Mouse (Mus musculus): ENCODE measurements at regions not wholly inside any gene's neighbourhood (a gene's known extent, or its start where the extent isn't known, plus 50 kb on each side); places are given as distances from the start of the nearest gene placed in this dataset.

- WGBS = 74% methylated on average over 5 of the region's 5 CpGs
- Histone ChIP-seq H3K4me3 (ENCODE audit: low read depth, low read length) (no peak overlapping the region), H3K9me3 (ENCODE audit: low read length) (no peaks in the 10 kb centered on the region), H3K4me2 (ENCODE audit: low read depth, low read length, poor library complexity, severe bottlenecking) (no peak overlapping the region), H3K36me3 (ENCODE audit: insufficient read depth, low read length) (no peaks in the 10 kb centered on the region), H3K4me1 (ENCODE audit: insufficient read depth, low read length) (no peaks in the 10 kb centered on the region), H3K9ac (replicated peaks; ENCODE audit: low read length, poor library complexity, severe bottlenecking) (no peak overlapping the region), H3K27me3 (ENCODE audit: insufficient read depth, low read length) (no peaks in the 10 kb centered on the region), H3K27ac (ENCODE audit: low read depth, low read length) (no peak overlapping the region)
- no peak for TF ChIP-seq CTCF (IDR thresholded peaks at IDR 0.05)
- DNase-seq (ENCODE audit: low spot score) (peak; percentile 8), ATAC-seq (ENCODE audit: low FRiP score) (no peak)
These were observed 319.6 kb downstream of the Kcna4 start for GRCm38 (mm10) chr2:107609872-107610559.

GRCm38 (mm10) chr2:107611811-107612210 is 321.4 kb downstream of the Kcna4 start:
- 45% methylated on average over 5 of the region's 5 CpGs for WGBS
- Histone ChIP-seq H3K27me3 (ENCODE audit: insufficient read depth, low read length) (no peaks in the 10 kb centered on the region), H3K9ac (replicated peaks; ENCODE audit: low read length, poor library complexity, severe bottlenecking) (no peak overlapping the region), H3K4me2 (ENCODE audit: low read depth, low read length, poor library complexity, severe bottlenecking) (no peak overlapping the region), H3K4me1 (ENCODE audit: insufficient read depth, low read length) (no peaks in the 10 kb centered on the region), H3K4me3 (ENCODE audit: low read depth, low read length) (no peak overlapping the region), H3K9me3 (ENCODE audit: low read length) (no peaks in the 10 kb centered on the region), H3K27ac (ENCODE audit: low read depth, low read length) (no peak overlapping the region), H3K36me3 (ENCODE audit: insufficient read depth, low read length) (no peaks in the 10 kb centered on the region)
- TF ChIP-seq CTCF (IDR thresholded peaks at IDR 0.05) = no peak
- DNase-seq (ENCODE audit: low spot score) (peak; percentile 15), ATAC-seq (ENCODE audit: low FRiP score) (no peak)

GRCm38 (mm10) chr2:107612221-107612620 is 321.8 kb downstream of the Kcna4 start:
- H3K27ac ChIP-seq (ENCODE audit: low read depth, low read length) = no peak overlapping the region
- no peak overlapping the region for H3K4me2 ChIP-seq (ENCODE audit: low read depth, low read length, poor library complexity, severe bottlenecking)
- no peaks in the 10 kb centered on the region for H3K9me3 ChIP-seq (ENCODE audit: low read length)
- H3K36me3 ChIP-seq (ENCODE audit: insufficient read depth, low read length) = no peaks in the 10 kb centered on the region
- H3K9ac ChIP-seq (replicated peaks; ENCODE audit: low read length, poor library complexity, severe bottlenecking) = no peak overlapping the region
- no peak for ATAC-seq (ENCODE audit: low FRiP score)
- H3K4me3 ChIP-seq (ENCODE audit: low read depth, low read length) = no peak overlapping the region
- 15% methylated on average over 2 of the region's 2 CpGs for WGBS
- no peaks in the 10 kb centered on the region for H3K4me1 ChIP-seq (ENCODE audit: insufficient read depth, low read length)
- H3K27me3 ChIP-seq (ENCODE audit: insufficient read depth, low read length) = no peaks in the 10 kb centered on the region
- no peak for TF ChIP-seq CTCF (IDR thresholded peaks at IDR 0.05)
- peak; percentile 3 for DNase-seq (ENCODE audit: low spot score)

GRCm38 (mm10) chr2:107614715-107615114 is 324.3 kb downstream of the Kcna4 start:
- DNase-seq (ENCODE audit: low spot score) = no peak
- no peaks in the 10 kb centered on the region for H3K27me3 ChIP-seq (ENCODE audit: insufficient read depth, low read length)
- no peak for TF ChIP-seq CTCF (IDR thresholded peaks at IDR 0.05)

GRCm38 (mm10) chr2:107627458-107627857 is 337.0 kb downstream of the Kcna4 start:
- H3K4me3 ChIP-seq (ENCODE audit: low read depth, low read length) = no peak overlapping the region
- DNase-seq (ENCODE audit: low spot score) (no peak), ATAC-seq (ENCODE audit: low FRiP score) (no peak)
- no peak overlapping the region for H3K27ac ChIP-seq (ENCODE audit: low read depth, low read length)
- no peaks in the 10 kb centered on the region for H3K9me3 ChIP-seq (ENCODE audit: low read length)
- H3K4me2 ChIP-seq (ENCODE audit: low read depth, low read length, poor library complexity, severe bottlenecking) = no peak overlapping the region
- no peaks in the 10 kb centered on the region for H3K36me3 ChIP-seq (ENCODE audit: insufficient read depth, low read length)
- no peaks in the 10 kb centered on the region for H3K4me1 ChIP-seq (ENCODE audit: insufficient read depth, low read length)
- no peaks in the 10 kb centered on the region for H3K27me3 ChIP-seq (ENCODE audit: insufficient read depth, low read length)
- H3K9ac ChIP-seq (replicated peaks; ENCODE audit: low read length, poor library complexity, severe bottlenecking) = no peak overlapping the region
- no peak for TF ChIP-seq CTCF (IDR thresholded peaks at IDR 0.05)

More at GRCm38 (mm10) chr2:107614715-107615114, 324.3 kb downstream of the Kcna4 start:
- no peak for ATAC-seq (ENCODE audit: low FRiP score)
- Histone ChIP-seq H3K4me2 (ENCODE audit: low read depth, low read length, poor library complexity, severe bottlenecking) (no peak overlapping the region), H3K9me3 (ENCODE audit: low read length) (no peaks in the 10 kb centered on the region), H3K36me3 (ENCODE audit: insufficient read depth, low read length) (no peaks in the 10 kb centered on the region), H3K9ac (replicated peaks; ENCODE audit: low read length, poor library complexity, severe bottlenecking) (no peak overlapping the region), H3K4me3 (ENCODE audit: low read depth, low read length) (no peak overlapping the region), H3K4me1 (ENCODE audit: insufficient read depth, low read length) (no peaks in the 10 kb centered on the region), H3K27ac (ENCODE audit: low read depth, low read length) (no peak overlapping the region)
- WGBS = 59% methylated on average over 3 of the region's 3 CpGs

GRCm38 (mm10) chr2:107659176-107659575 is 368.7 kb downstream of the Kcna4 start:
- Histone ChIP-seq H3K9ac (replicated peaks; ENCODE audit: low read length, poor library complexity, severe bottlenecking) (no peak overlapping the region), H3K27me3 (ENCODE audit: insufficient read depth, low read length) (no peaks in the 10 kb centered on the region), H3K4me2 (ENCODE audit: low read depth, low read length, poor library complexity, severe bottlenecking) (no peak overlapping the region), H3K4me3 (ENCODE audit: low read depth, low read length) (no peak overlapping the region), H3K36me3 (ENCODE audit: insufficient read depth, low read length) (no peaks in the 10 kb centered on the region), H3K27ac (ENCODE audit: low read depth, low read length) (no peak overlapping the region), H3K9me3 (ENCODE audit: low read length) (no peaks in the 10 kb centered on the region), H3K4me1 (ENCODE audit: insufficient read depth, low read length) (no peaks in the 10 kb centered on the region)
- peak; percentile 28 for DNase-seq (ENCODE audit: low spot score)
- TF ChIP-seq CTCF (IDR thresholded peaks at IDR 0.05) = no peak
- ATAC-seq (ENCODE audit: low FRiP score) = 0 out of 2 replicates have a peak, but pooled peaks have one; percentile 34

Data from midbrain, postnatal 0 days (tissue).